Mouse (Mus musculus) hindbrain, embryonic 15.5 days (tissue): ENCODE data around the gene Cfap43. TPM values are rescaled to one million over a fixed set of nuclear protein-coding genes. Genes with fewer than 3 reads are reported as not detected.

ENCODE experiments used
- microRNA-seq: library from miRNA; unstranded; fragments of <30 nt; microRNA quantifications from one replicate; pipeline ENCODE4, GENCODE M21; 2016
- polyA plus RNA-seq: library from polyadenylated mRNA; unstranded; fragments of >200 nt; fragmentation: Nextera tagmentation; extraction: Ambion mirVana; gene quantifications from 2 replicates; pipeline ENCODE4 v1.2.1, GENCODE M21; 2015

The Cfap43 gene
- polyA plus RNA-seq, 1 experiment from 2014 or later: 2.3 TPM

Small RNA genes lying within 50 kb of the gene (microRNA-seq; reads per million reads assigned to microRNA genes)
- gene Gm22240 (not detected), gene Mir8090 (not detected)

Other genes starting within 250 kb of the Cfap43 start
- gene Col17a1, start 227.2 kb downstream of the Cfap43 start, polyA plus RNA-seq: 0.13 and 0.24 TPM in 2 replicates
- 153 and 157 TPM in 2 replicates for gene Sfr1, start 187.6 kb downstream of the Cfap43 start, polyA plus RNA-seq
- 130 and 138 TPM in 2 replicates for gene Gsto1, start 64.3 kb downstream of the Cfap43 start, polyA plus RNA-seq
- gene Gsto2, start 53.8 kb downstream of the Cfap43 start, polyA plus RNA-seq: 1.2 TPM in 2 replicates
- 5.9 and 6.3 TPM in 2 replicates for gene Itprip, start within 50 bp of the Cfap43 start, polyA plus RNA-seq
- gene Cfap58, start 18.4 kb upstream of the Cfap43 start, polyA plus RNA-seq: 0.63 and 0.95 TPM in 2 replicates